Mouse (Mus musculus) urinary bladder, postnatal 36 days (tissue): Measurements from ENCODE around the gene Tanc2.

Source experiments
- DNase-seq, 2 experiments: peaks; one replicate each; pipeline ENCODE4 v3.0.0; 2022; ENCODE audit warnings: low spot score in 2 of 2, mixed read lengths in 1 of 2

Gene Tanc2

GRCm38 (mm10) chr11:105835209-105835608 is 245.4 kb downstream of the Tanc2 start:
- DNase-seq: no peak

DNA sequence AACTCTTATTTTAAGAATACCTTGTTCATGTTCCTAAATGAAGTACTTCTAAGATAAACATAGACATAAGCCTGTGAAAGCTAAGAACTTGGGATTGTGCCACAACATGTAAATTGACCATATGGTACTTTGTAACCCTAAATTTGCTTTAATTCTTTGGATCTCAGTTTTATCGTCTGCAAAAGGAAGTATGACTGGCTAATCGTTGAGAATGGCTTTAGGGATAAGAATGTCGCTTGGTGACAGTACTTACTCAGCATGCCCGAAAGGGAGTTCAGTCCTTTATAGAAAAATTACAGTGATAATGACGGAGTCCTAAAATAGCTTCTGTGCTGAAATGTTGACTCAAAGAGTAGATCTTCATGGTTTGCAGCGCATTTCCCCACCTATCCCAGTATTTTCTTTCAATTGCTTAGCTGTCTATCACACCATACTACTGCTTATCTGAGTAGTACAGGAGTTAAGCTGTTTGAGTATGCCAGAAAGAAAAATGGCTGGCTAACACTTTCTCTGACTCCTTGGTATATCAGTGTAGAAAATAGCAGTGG is 246.6 kb downstream of the Tanc2 start:
- DNase-seq: no peak

- DNase-seq: no peak
These were observed 248.2 kb downstream of the Tanc2 start for GRCm38 (mm10) chr11:105837962-105838361.

DNA sequence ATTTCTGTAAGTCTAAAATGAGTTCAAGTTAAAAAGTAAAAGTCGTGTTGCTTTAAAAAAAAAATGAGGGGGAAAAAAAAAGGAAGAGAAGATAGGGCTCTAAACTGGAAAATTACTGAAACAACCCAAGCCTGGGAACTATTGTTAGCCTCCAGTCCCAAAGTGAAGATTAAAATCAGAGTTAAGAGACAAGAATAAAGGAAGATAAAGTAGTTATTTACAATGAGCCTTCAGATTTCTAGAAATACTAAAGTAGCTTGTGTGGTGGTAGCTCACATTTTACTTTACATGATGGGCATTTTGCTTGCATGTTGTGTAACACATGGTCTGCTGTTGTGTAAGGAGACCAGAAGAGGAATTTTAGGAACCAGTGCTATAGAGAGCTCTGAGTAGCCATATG is 256.1 kb downstream of the Tanc2 start:
- no peak for DNase-seq

GRCm38 (mm10) chr11:105855504-105855903 is 265.7 kb downstream of the Tanc2 start:
- no peak for DNase-seq

GRCm38 (mm10) chr11:105858063-105858462 is 268.3 kb downstream of the Tanc2 start:
- no peak for DNase-seq

DNA sequence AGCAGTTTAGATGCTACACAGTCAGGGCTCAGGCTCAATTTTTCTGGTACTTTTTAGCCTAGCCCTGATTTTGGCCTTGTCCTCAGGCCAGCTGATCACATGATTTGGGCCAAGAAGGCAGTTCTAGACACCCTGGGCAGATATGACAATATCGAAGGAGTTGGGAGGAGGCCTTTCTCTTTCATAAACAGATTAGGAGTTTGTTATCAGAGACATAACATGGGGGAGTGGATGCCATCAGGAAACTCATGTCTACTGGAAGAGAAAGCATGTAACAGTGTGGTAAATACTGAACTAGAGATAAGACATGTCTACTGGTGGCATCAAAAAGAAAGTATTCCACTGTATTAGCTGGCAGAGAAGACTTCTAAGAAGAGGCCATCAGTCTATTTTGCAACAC is 295.8 kb downstream of the Tanc2 start:
- no peak for DNase-seq

GRCm38 (mm10) chr11:105887281-105887680 is 297.5 kb downstream of the Tanc2 start:
- no peak for DNase-seq

DNA sequence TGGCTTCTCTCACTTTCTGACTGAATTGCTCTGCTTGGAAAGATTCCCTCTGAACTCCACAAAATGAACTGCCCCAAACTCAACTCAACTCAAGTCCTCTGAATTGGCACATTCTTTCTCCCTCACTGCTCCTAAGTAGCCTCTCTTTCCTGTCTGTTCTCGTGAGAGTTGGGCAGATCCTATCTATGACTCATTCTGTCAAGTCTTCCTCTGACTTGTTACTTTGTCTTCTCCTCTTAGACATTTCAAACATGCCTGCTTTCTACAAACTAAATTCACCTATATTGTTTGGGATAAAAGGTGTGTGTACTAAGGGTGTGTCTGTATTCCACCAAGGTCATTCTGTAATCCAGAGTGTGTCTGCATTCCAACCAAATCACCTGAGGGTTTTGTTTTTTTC is 309.4 kb downstream of the Tanc2 start:
- DNase-seq: no peak

DNA sequence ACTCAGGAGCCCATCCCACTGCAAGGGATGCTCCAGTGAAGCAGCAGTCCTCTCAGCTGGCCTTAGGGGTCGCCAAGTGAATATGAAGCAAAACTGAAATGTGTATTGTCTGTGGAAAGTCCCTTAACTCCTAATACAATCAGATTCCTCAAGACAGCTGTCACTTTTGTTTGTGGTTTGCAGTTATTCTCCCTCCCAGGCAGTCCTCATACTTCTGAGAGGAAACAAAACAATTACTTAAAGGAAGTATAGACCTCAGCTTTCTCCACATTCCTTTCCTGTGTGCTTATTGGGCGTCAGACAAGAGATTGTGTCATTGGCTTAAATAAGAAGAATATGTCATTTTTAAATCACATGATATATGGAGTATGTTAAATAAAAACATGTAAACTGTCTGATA is 311.7 kb downstream of the Tanc2 start:
- no peak for DNase-seq

DNA sequence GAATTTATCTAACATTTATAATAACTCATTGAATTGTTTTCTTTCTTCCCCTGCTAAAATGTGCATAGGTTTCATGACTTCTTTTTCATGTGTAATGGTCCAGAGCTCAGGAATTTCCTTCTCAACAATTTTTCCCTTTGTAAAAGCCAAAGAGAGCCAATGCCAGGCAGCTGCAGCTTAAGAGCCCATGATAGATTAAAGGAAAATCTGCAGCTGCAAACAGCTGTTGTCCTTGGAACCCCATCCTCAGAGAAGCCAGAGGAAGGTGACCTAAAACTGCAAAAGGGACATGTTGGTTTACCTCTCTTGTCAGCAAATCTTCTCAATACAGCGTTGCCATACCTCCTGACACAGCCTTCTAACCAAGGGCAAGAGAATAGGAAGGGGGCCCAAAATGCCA is 313.2 kb downstream of the Tanc2 start:
- no peak for DNase-seq

DNA sequence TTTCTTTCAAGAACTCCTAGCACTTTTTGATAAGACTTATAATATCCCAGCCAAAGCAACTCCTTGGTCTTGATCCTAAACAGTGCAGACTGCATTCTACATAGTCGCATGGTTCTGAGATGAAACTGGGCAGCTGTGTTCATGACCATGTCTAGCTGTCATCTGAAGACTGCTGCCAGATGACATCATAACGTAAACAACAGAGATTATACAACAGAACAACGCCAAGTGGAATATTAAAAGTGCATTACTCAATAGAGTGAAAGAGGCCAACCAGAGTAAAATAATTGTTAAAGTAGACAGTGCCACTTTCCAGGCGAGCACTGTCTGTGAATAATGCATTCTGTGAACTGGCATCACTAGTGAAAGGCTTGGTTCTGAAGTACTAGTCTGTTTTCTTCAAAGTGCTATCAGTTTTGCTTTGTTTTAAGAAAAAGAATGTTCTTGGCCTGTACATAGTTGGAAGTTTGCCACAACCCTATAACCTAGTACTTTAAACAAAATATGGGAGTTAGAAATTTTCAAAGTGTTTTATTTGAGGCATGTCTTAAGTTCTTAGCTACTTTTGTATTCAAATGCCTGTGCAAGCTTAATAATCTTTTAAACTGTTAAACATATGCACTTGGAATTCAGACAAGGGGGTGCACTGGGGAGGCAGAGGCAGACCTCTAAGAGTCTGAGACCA is 315.9 kb downstream of the Tanc2 start:
- no peak for DNase-seq

GRCm38 (mm10) chr11:105907381-105907780 is 317.6 kb downstream of the Tanc2 start:
- no peak for DNase-seq

DNA sequence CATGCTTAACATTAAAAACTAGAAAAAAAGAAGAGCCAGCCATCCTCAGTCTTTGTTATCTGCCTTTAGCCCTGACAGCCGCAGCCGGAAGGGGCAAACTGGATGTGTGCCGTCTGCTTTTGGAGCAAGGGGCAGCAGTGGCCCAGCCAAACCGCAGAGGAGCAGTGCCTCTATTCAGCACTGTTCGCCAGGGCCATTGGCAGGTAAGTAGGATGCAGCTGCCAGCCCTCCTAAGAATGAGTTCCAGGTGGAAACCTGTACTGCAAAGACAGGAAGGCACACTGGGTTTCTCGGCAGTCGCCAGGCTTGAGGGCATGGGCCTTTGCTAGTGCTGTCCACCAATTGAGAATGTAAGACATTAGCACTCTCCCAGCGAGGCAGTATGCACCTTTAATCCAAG is 319.1 kb downstream of the Tanc2 start:
- DNase-seq: no peak

- DNase-seq: no peak
These were observed 319.8 kb downstream of the Tanc2 start for GRCm38 (mm10) chr11:105909617-105910016.

DNA sequence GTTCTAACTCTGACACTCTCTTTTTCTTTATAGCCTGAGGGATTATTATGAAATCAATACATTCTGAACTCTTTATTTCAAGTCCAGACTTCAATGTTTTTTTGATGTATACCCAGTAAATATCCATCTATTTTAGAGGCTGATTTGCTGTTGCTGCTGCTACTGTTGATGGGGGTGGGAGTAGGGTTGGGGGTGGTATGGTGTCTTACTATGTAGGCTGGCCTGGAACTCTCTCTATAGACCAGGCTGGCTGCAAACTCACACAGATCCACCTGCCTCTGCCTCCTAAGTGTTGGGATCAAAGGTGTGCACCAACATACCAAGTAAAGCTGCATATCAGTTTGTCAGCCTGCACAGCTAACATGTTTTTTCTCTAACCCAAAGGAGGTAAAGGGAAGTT is 321.4 kb downstream of the Tanc2 start:
- no peak for DNase-seq

DNA sequence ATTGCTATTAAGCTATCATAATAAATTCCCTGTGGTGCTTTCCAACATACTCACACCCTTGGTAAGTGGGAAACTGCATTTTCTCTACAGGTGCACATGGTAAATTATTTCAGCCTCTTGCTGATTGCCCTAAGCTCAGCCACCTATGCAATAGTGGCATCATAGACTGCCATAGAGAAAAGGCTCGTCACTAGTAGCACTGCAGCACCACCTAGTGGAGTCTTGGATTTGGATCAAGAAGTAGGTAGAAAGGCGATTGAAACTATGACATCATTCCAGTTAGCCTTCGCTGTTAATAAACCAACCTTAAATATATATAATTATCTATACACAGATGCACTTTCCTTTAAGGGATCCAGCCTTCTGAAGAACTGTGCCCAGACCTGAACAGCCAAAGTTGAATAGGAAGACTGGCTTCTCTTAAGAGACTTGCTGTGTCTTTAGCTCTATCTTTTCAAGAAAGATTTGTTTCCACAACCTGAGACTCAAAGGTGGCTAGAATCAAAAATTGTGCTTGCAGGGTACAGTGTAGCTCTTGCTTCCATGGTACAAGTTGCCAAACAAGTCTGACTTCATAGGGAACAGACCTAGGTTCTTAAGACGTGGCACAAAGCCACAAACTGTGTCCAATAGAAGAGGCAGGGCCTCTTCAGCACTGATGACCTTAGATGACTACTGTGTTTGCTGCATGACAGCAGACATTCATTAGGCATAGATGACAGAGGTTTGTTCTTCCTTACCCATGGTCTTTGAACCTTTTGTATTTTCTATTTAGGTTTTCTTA is 322.0 kb downstream of the Tanc2 start:
- DNase-seq: peak; percentile 66 to 69

GRCm38 (mm10) chr11:105913580-105913979 is 323.8 kb downstream of the Tanc2 start:
- no peak for DNase-seq

- no peak for DNase-seq
These were observed 330.5 kb downstream of the Tanc2 start for GRCm38 (mm10) chr11:105920098-105920785.

DNA sequence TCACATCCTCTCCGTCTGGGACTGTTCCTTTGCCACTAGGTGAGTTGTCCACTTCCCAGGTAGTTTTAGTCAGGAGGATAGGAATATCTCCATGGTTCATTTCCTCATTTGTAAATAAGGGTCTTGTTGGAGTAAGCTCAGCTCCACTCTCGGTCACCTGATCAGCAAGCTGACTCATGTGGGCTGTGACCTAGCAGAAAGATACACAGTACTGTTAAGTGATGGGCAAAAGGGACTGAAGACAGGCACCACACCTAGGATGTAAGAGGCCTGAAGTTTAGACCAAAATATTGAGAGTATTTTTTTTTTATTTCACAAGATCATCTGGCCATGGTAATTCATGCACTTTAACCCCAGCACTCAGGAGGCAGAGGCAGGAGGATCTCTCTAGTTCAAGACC is 331.1 kb downstream of the Tanc2 start:
- no peak for DNase-seq

DNA sequence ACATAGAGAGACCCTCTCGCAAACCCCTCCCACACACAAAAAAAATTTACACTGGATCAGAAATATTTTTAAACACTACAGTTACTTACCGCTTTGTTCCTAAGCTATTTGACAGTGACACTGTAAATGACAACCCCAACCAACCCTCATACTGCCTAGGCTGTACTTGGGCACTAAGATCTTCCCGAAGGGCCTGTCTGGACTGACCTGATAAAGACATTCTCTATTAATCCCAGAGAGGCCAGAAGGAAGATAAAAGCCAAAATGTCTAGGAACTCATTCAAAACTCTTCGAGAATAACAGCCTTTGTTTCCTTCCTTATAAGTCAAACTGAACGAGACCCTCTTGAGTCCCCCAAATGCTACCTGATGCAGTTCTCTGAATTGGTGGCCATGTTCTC is 331.5 kb downstream of the Tanc2 start:
- no peak for DNase-seq
